Mouse (Mus musculus) 3134 (cell line): ENCODE data around the gene Tas2r116.

Experiments
- DNase-seq: peaks from one replicate; pipeline ENCODE4 v3.0.0-alpha.2; 2011; ENCODE audit warnings: low spot score; ENCODE audit not compliant: insufficient read length; ENCODE audit errors: extremely low read depth

Tas2r116 gene

DNA sequence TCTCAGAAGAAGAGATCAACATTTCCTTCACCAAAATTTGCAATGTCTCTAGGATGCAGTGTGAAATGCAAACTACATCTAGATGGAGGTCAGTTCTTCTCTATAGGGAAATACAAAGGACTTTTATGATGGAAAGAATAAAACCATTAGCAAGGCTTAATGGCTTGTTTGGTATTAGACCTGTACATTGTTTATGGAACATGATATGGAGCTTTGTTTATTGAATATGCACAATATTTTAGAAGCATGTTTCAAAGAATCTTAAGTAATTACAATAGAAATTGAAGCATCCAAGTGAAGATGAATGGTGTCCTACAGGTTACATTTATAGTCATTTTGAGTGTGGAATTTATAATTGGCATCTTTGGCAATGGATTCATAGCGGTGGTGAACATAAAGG is at the start of gene Tas2r116:
Gene Tas2r116, plus strand, starts transcription at position 301 of the 400 bp plus-strand sequence.
- no peak for DNase-seq

DNA sequence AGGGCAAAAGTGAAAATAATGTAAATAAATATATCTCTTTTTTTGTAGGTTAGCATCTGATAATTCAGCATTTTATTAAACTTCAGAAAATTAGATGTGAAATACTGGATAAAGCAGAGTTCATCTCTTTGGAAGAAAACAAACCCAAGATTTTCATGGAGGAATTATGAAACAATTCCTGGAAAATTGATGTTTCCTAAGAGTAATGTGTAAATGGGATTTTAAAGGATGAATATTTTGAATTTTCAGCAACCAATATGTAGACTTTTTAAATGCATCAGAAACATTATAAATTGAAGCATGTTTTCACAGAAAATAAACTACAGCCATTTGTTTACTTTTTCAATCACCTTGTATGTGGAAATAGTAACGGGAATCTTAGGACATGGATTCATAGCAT is 8.4 kb upstream of the Tas2r116 start, which contains the start of gene Tas2r123:
Gene Tas2r123, plus strand, starts transcription at position 301 of the 400 bp plus-strand sequence.
- no peak for DNase-seq

DNA sequence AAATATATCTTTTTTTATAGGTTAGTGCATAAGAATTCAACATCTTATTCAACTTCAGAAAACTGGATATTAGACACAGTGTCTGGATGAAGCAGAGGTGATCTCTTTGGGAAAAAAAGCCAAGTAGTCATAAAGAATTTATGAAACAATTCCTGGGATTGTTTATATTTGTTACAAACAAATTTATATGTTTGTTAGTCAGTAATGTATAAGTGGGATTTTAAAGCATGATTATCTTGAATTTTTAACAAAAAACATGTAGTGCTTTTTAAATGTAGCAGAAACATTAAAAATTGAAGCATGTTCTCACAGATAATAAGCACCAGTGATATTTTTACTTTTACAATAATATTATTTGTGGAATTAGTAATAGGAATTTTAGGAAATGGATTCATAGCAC is 12.5 kb downstream of the Tas2r116 start, which contains the start of gene Tas2r110:
Gene Tas2r110, plus strand, starts transcription at position 301 of the 400 bp plus-strand sequence.
- no peak for DNase-seq

DNA sequence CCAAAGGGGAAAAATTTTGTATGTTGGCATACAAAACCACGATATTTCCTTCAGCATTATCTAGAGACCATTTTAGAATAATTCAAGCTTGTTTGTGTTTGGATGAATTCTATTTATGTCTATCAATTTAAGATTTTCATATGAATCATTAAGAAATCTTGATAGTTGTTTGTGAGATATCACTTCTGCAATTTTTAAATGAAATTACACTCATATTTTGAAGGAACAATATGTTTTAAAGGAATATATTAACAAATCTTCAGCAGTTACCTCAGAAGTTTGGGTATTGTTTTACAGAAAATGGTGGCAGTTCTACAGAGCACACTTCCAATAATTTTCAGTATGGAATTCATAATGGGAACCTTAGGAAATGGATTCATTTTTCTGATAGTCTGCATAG is 37.5 kb downstream of the Tas2r116 start, which contains the start of gene Tas2r113:
Gene Tas2r113, plus strand, starts transcription at position 301 of the 400 bp plus-strand sequence.
- DNase-seq: no peak
